Mouse (Mus musculus) testis, adult 2 months (tissue): ENCODE measurements around the gene Abhd18. TPM values are rescaled to one million over a fixed set of nuclear protein-coding genes. Genes with fewer than 3 reads are reported as not detected.

Experiments used
- H3K27ac ChIP-seq: fragments of 200-500 bp; 2 replicates; pipeline ENCODE4 v1.5.1; 2012; ENCODE audit warnings: low read depth, low read length; ENCODE audit not compliant: control insufficient read depth, insufficient read depth
- H3K27me3 ChIP-seq: fragments of 200-500 bp; 2 replicates; pipeline ENCODE4 v1.6.1; 2012; ENCODE audit warnings: mild to moderate bottlenecking, low read length, moderate library complexity; ENCODE audit not compliant: control insufficient read depth, insufficient read depth
- H3K36me3 ChIP-seq: fragments of 200-500 bp; 2 replicates; pipeline ENCODE4 v1.6.1; 2012; ENCODE audit warnings: mild to moderate bottlenecking, low read length; ENCODE audit not compliant: control insufficient read depth, insufficient read depth
- H3K4me1 ChIP-seq: fragments of 200-500 bp; 2 replicates; pipeline ENCODE4 v1.6.1; 2012; ENCODE audit warnings: low read length; ENCODE audit not compliant: control insufficient read depth, insufficient read depth
- H3K4me3 ChIP-seq: fragments of 200-500 bp; 2 replicates; pipeline ENCODE4 v1.5.1; 2012; ENCODE audit warnings: low read depth, mild to moderate bottlenecking, low read length, moderate library complexity, mixed read lengths; ENCODE audit not compliant: control insufficient read depth
- CTCF ChIP-seq: fragments of 200-500 bp; IDR thresholded peaks from 2 replicates; pipeline ENCODE4 v1.5.1; 2012; ENCODE audit warnings: low read depth, mild to moderate bottlenecking, inconsistent platforms, low read length, moderate library complexity; ENCODE audit not compliant: control insufficient read depth, insufficient read depth, insufficient replicate concordance
- POLR2A ChIP-seq: fragments of 200-500 bp; IDR thresholded peaks from 2 replicates; pipeline ENCODE4 v1.6.1; 2012; ENCODE audit warnings: low read depth, mild to moderate bottlenecking, inconsistent platforms, low read length, moderate library complexity; ENCODE audit not compliant: control insufficient read depth
- polyA plus RNA-seq: library from polyadenylated mRNA; depleted of rRNA; stranded (reverse); fragments of >200 nt; gene quantifications from 2 replicates; pipeline ENCODE4 v1.2.3, GENCODE M21; 2012

The Abhd18 gene
- polyA plus RNA-seq, 1 experiment, result 8.7 TPM

DNA sequence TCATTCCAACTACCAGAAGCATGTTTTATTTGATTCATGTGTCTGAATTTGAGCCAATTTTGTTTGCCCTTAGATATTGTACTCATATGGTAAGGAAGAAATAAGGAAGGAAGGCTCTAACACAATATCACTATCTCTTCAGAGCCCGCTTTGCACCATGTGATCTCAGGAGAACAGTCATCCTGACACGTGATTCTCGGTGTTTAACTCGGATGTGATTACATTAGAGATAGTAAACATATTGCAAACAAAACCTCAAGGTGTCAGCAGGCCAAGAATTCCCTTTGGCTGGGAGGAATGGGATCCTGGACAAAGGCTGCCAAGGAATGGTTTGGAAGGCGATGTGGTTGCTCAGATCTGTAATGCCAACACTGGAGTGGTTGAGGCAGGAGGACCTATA, 91.4 kb downstream of the Abhd18 start:
- Histone ChIP-seq H3K4me1 (no peaks in the 10 kb centered on the region), H3K27ac (no peak overlapping the region), H3K4me3 (no peak overlapping the region), H3K27me3 (no peaks in the 10 kb centered on the region), H3K36me3 (no peaks in the 10 kb centered on the region; the same call in 1 of the 2 replicates)
- TF ChIP-seq POLR2A (no peak), CTCF (no peak)

DNA sequence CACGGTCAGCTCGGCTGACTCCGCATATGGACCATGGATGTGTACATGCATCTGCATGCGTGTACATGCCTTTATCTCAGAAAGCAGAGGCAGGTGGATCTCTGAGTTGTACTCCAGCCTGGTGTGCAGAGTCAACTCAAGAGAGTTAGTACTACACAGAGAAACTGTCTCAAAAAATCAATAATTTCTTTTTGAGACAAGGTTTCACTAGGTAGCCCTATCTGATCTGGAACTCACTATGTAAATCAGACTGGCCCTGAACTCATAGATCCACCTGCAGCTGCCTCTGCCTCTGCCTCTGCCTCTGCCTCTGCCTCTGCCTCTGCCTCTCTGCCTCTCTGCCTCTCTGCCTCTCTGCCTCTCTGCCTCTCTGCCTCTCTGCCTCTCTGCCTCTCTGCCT, 91.8 kb downstream of the Abhd18 start:
- TF ChIP-seq CTCF (no peak), POLR2A (no peak)

DNA sequence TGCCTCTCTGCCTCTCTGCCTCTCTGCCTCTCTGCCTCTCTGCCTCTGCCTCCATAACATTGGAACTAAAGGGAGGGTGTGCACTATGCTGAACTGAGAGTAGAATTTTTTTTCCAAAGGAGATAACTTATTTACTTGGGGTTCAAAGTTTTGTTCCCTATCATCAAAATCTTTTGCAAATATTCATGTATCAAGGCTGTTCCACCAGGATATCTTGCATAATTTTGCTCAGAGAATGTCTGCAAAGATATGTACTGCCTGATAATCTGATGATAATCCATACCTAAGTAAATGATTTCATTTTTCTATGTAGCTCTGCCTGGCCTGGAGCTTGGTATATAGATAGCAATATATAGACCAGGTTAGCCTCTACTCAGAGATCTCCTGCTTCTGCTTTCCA, 92.2 kb downstream of the Abhd18 start:
- H3K4me1 ChIP-seq, result no peaks in the 10 kb centered on the region
- no peak overlapping the region for H3K27ac ChIP-seq
- H3K4me3 ChIP-seq, result no peak overlapping the region
- no peaks in the 10 kb centered on the region for H3K27me3 ChIP-seq
- TF ChIP-seq CTCF (no peak), POLR2A (no peak)
- H3K36me3 ChIP-seq, result no peaks in the 10 kb centered on the region; the same call in 1 of the 2 replicates

More for the DNA sequence above, 91.8 kb downstream of the Abhd18 start:
- no peaks in the 10 kb centered on the region for H3K27me3 ChIP-seq
- no peak overlapping the region for H3K27ac ChIP-seq
- H3K36me3 ChIP-seq, result no peaks in the 10 kb centered on the region; the same call in 1 of the 2 replicates
- no peak overlapping the region for H3K4me3 ChIP-seq
- H3K4me1 ChIP-seq, result no peaks in the 10 kb centered on the region

DNA sequence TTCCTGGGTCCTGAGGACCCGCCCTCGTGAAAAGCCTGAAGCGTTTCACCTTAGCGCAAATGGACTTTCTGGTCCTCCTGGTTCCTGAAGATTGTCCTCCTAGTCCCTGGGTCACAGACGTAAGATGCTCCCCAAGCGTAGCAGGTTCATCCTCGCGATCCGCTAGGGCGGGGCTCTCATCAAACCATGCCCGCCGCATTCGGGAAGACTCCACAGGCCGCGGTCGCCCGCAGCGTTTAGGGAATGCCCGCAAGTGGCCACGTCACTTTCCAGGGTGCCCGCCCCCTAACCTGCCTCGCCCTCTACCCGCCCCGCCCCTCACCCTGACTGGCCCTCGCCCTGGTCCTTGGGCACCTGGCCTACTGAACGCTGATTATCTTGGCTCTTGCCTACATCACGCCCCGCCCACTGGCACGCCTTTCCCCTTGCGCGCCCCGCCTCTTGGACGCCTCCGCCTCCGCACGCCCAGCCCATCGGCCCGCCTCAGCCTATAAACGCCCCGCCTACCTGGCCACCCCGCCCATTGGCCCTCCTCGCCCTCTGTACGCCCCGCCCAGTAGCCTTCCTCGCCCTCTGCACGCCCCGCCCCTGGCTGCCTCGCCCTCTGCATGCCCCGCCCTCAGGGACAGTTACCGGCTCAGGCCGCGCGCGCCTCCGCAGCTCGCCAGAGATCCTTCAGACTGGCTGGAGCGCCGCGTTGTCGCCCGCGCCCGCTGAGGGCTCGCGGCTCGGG, 102.6 kb downstream of the Abhd18 start, which contains the start of gene Larp1b:
Gene Larp1b, plus strand, starts transcription at position 659 of the 733 bp plus-strand sequence.
- no peaks in the 10 kb centered on the region; the same call in 1 of the 2 replicates for H3K36me3 ChIP-seq
- peak within 1 kb of the TSS; percentile 98 for H3K27ac ChIP-seq
- TF ChIP-seq POLR2A (peak; percentile 94), CTCF (no peak)
- H3K4me3 ChIP-seq, result peak within 1 kb of the TSS; percentile 98
- no peaks in the 10 kb centered on the region for H3K27me3 ChIP-seq
- H3K4me1 ChIP-seq, result peaks cover 6% of the 10 kb centered on the region

DNA sequence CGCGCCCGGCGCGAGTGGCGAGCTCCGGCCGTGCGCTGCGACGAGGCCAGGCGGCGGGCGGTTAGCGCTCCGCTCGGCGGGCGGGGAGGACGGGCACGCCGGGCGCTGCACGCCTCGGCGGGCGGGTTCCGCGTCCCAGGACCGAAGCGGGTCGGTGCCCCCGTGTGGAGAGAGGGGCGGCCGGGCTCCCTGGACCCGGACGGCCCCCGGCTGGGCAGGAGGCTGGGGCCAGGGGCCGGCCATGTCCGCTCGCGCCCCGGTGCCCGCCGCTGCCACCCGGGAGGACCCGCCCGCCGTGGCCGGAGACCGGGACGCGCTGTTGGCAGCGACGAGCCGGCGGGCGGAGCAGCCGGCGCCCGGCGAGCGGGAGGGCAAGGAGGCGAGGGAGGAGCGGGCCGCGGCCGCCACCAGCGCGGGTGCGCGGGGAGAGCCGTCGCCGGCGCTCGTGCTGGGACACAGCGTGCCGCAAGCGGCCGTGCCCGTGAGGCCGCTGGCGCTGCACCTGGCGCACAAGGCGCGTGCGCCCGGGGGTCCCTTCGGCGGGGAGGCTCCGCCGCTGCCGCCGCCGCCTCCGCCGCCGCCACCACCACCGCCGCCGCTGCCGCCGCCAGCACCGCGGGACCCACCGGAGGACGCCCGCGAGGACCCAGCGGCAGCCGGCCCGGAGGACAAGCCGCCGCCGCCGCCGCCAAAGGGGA, 103.3 kb downstream of the Abhd18 start:
- H3K27me3 ChIP-seq, result no peaks in the 10 kb centered on the region
- H3K36me3 ChIP-seq, result no peaks in the 10 kb centered on the region; the same call in 1 of the 2 replicates
- H3K4me3 ChIP-seq, result peak overlapping the region; percentile 98
- no peak for TF ChIP-seq CTCF
- peaks cover 6% of the 10 kb centered on the region for H3K4me1 ChIP-seq
- H3K27ac ChIP-seq, result peak overlapping the region; percentile 98

DNA sequence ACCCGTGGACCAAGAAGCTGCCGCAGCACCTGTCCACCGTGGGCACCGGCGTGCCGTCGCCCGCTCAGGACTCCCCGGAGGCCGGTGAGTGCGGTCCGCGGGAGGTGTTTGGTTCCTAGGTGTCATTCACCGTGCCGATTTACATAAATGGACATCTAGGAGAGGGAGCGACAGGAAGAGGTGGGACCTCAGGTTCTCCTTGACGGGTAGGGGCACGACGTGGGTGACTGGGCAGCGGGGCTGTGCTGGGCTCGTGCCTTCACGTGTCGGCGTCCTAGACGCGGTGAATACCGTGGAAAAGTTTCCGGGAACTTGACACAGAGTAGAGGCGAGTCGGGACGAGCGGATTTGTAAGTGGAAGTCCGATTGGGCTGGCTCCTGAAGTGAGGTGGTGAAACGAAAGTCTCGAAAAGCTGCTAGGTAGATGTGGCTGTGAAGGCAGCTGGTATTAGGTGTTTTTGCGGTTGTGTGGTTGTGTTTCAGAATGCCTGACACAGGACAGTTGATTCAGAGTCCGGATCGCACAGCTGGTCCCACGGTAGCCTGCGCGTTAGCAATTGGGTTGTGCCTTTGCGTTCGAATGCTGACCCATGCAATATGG, 103.9 kb downstream of the Abhd18 start:
- Histone ChIP-seq H3K4me1 (peaks cover 6% of the 10 kb centered on the region), H3K27ac (peak overlapping the region; percentile 98), H3K27me3 (no peaks in the 10 kb centered on the region), H3K4me3 (peak overlapping the region; percentile 98), H3K36me3 (no peaks in the 10 kb centered on the region; the same call in 1 of the 2 replicates)
- TF ChIP-seq POLR2A, result 0 out of 2 replicates have a peak, but pooled peaks have one; percentile 28
- TF ChIP-seq CTCF, result no peak

DNA sequence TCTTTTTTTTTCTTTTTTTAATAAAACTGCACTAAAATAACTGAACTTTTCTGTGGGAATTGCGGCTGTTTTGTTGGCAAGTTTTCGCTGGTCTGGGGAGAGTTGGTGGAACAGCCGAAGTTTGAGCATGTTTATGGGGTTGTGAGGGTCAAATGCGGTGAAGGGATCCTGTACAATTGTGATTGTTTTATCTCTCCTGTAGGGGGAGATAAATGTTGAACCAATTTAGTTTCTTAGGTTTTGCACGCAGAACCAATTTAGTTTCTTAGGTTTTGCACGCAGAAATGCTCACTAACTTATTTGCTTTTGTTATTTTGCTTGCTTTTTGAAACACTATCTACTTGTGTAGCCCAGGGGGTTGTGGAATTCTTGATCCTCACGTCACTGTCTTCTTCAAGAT, 104.6 kb downstream of the Abhd18 start:
- no peak for TF ChIP-seq POLR2A
- TF ChIP-seq CTCF, result no peak
- peaks cover 6% of the 10 kb centered on the region for H3K4me1 ChIP-seq
- no peak overlapping the region for H3K27ac ChIP-seq
- H3K36me3 ChIP-seq, result no peaks in the 10 kb centered on the region; the same call in 1 of the 2 replicates
- peak overlapping the region; percentile 98 for H3K4me3 ChIP-seq
- no peaks in the 10 kb centered on the region for H3K27me3 ChIP-seq
